Comparison of ENCODE assay signal across 21 mouse cellular contexts in genomic region chr3:42661956-42662355, GRCm38 (mm10).
"Had no signal": no experiment of that assay in that cellular context is flagged by ENCODE, and none has a peak within 500 bp of the region (broad histone marks: within the 10 kb centered on the region; RNA-seq: fewer than 3 reads in every experiment).

No protein-coding gene starts in this region.

- H3K36me3 ChIP-seq: limb, embryonic 12.5 days; limb, embryonic 15.5 days; liver, embryonic 15.5 days; lung, embryonic 15.5 days; neural tube, embryonic 12.5 days; neural tube, embryonic 15.5 days; stomach, embryonic 15.5 days had no signal

- H3K4me2 ChIP-seq: limb, embryonic 12.5 days; limb, embryonic 15.5 days; liver, embryonic 11.5 days; liver, embryonic 15.5 days; lung, embryonic 15.5 days; midbrain, embryonic 11.5 days; neural tube, embryonic 12.5 days; neural tube, embryonic 15.5 days; stomach, embryonic 15.5 days had no signal

- DNase-seq: kidney, adult 2 months; kidney, postnatal 14 days; kidney, postnatal 4 days; left cerebral cortex, postnatal 4 days; lung, adult 18-20 months; lung, postnatal 10 days; lung, postnatal 4 days; midbrain, embryonic 14.5 days; right cerebral cortex, adult 18-20 months; right cerebral cortex, postnatal 25 days; spleen, adult 18-20 months; thymus, postnatal 25 days had no signal

- H3K27me3 ChIP-seq: limb, embryonic 12.5 days; limb, embryonic 15.5 days; liver, embryonic 15.5 days; lung, embryonic 15.5 days; neural tube, embryonic 12.5 days; neural tube, embryonic 15.5 days; stomach, embryonic 15.5 days had no signal

- H3K9ac ChIP-seq: limb, embryonic 12.5 days; limb, embryonic 15.5 days; liver, embryonic 15.5 days; lung, embryonic 15.5 days; neural tube, embryonic 12.5 days; neural tube, embryonic 15.5 days; stomach, embryonic 15.5 days had no signal

- H3K9me3 ChIP-seq: limb, embryonic 12.5 days; limb, embryonic 15.5 days; liver, embryonic 15.5 days; lung, embryonic 15.5 days; neural tube, embryonic 12.5 days; neural tube, embryonic 15.5 days; stomach, embryonic 15.5 days had no signal

- H3K4me1 ChIP-seq: limb, embryonic 12.5 days; limb, embryonic 15.5 days; liver, embryonic 15.5 days; lung, embryonic 15.5 days; neural tube, embryonic 12.5 days; neural tube, embryonic 15.5 days; stomach, embryonic 15.5 days had no signal

- H3K4me3 ChIP-seq: limb, embryonic 12.5 days; limb, embryonic 15.5 days; liver, embryonic 15.5 days; lung, embryonic 15.5 days; neural tube, embryonic 12.5 days; neural tube, embryonic 15.5 days; stomach, embryonic 15.5 days had no signal

- H3K27ac ChIP-seq: limb, embryonic 12.5 days; limb, embryonic 15.5 days; liver, embryonic 15.5 days; lung, embryonic 15.5 days; neural tube, embryonic 12.5 days; neural tube, embryonic 15.5 days; stomach, embryonic 15.5 days had no signal
